Mouse (Mus musculus): ENCODE measurements around the gene Sowaha.
A peak's percentile ranks its signal among the peaks of the same experiment; 100 is the strongest.

Gene Sowaha

DNA sequence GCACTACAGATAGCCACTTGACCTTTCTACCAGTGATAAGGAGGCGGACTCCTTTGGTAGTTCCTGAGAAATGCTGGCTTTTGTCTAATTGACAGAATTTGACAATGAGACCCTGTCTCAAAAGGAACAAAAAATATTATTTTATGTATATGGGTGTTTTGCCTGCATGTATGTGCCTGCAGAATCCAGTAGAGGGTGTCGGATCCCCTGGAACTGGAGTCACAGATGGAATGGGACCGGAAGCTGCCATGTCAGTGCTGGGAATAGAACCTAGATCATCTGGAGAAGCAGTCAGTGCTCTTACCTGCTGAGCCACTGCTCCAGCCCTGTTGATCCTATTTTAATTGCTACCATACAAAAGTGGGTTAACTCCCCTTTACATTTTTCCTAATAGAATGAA lies 7.4 kb downstream of the Sowaha start:
- DNase-seq (ENCODE audit: extremely low read depth, low read depth), result no peak

GRCm38 (mm10) chr11:53469968-53470695 lies 9.9 kb downstream of the Sowaha start, which contains the start of gene Gm9837:
TSS of gene Gm9837 (minus strand) at chr11:53470479.
- DNase-seq (ENCODE audit: extremely low read depth, low read depth), result peak; percentile 58

DNA sequence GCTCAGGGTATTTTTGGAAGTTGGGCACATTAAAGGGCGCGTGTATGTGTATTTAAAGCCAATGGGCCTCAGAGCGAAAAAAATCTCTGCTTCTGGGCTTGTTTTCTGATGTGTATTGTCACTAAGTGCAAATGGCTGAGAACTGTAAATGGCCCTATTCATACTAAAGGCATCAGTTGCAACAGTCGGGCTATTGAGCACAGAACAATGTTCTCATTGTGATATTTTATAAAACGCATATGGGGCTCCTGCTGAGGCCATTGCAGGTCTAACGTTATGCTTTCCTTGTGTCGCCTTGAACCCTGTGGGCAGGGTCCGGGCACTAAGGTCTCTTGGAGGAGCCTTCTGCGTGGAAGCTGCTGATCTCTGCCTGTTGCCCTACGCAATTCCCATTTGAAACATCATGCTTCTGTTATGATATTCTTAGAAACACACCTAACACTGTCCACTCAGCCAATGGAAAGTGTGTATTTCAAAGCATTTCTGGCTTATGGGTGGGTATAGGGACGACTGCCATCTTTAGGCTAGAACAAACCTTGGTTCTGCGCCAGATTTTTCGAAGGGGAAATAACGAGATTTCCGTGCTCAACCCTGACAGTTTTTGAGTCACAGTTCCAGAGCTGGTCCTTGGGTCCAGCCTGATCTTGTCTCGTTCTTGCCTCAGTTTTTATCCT lies 10.6 kb downstream of the Sowaha start:
- DNase-seq (ENCODE audit: extremely low read depth, low read depth), result no peak

- no peak for DNase-seq (ENCODE audit: extremely low read depth, low read depth)
Observed at GRCm38 (mm10) chr11:53466231-53466971, 13.7 kb downstream of the Sowaha start.

DNA sequence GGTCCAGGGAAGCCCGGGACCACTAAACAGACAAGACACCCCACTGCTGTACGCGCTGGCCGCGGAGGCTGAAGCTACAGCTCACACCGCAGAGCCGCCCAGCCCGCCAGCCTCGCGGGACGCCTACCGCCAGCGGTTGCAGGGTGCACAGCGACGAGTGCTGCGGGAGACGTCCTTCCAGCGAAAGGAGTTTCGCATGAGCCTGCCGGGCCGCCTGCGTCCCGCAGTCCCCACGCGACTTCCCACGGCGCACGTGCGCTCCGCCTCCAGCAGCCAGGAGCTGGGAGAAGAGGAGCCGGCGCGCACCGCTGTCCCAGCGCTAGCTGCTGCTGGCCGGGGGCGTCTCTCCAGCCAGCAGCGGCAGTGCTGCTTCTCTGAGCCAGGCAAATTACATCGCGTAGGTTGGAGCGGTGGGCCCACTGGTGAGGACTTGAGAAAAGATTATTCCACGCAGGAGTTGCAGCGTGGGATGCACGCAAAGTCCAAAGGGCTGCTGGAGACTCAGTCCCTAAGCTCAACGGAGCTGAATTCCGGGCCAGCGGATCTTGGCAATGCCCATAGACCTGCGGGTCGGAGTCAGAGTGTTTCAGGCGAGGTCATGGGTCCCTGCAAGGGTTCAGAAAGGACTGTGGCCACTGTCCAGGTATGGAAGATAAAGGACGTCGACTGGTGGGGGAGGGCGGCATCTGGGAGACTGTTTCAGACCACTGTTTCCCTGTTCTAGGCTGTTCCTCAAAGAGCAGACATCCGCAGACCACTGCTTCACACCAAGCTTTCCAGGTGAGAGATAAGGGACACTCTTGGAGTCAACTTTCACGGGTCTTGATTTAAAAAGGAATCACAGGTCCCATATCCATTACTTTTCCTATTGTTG lies 16.3 kb downstream of the Sowaha start:
- DNase-seq (ENCODE audit: extremely low read depth, low read depth), result no peak

DNA sequence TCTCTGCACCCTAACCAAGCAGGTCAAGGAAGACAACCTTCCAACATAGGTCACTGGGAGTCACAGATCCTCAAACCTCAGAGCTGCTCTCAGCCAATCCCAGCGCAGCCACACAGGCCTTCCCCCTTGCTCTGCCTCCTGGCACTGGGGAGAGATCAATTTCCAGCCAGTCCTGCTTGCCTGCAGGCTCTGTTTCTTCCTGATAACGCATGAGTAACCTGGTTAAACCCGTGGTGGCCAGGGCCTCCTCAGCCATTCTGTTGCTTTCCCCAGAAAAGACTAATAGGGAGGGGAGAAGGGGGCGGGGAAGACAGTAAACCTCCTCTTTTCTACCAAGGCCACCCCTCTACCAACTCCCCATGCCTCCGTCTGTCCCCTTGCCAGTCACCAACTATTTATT lies 18.3 kb downstream of the Sowaha start:
- peak; percentile 58 for DNase-seq (ENCODE audit: extremely low read depth, low read depth)

- DNase-seq (ENCODE audit: extremely low read depth, low read depth), result no peak
Observed at GRCm38 (mm10) chr11:53460192-53460591, 19.9 kb downstream of the Sowaha start.

DNA sequence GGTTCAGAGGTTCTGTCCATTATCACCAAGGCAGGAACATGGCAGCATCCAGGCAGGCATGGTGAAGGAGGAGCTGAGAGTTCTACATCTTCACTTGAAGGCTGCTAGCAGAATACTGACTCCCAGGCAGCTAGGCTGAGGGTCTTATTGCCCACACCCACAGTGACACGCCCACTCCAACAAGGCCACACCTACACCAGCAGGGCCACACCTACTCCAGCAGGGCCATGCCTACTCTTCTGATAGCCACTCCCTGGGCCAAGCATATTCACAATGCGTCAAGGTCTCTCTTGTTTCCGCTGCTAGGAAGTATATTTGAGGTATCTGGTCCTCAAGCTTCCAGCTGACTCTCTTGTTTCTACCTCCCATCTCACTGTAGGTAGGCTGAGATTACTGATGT lies 21.1 kb downstream of the Sowaha start:
- no peak for DNase-seq (ENCODE audit: extremely low read depth, low read depth)

DNA sequence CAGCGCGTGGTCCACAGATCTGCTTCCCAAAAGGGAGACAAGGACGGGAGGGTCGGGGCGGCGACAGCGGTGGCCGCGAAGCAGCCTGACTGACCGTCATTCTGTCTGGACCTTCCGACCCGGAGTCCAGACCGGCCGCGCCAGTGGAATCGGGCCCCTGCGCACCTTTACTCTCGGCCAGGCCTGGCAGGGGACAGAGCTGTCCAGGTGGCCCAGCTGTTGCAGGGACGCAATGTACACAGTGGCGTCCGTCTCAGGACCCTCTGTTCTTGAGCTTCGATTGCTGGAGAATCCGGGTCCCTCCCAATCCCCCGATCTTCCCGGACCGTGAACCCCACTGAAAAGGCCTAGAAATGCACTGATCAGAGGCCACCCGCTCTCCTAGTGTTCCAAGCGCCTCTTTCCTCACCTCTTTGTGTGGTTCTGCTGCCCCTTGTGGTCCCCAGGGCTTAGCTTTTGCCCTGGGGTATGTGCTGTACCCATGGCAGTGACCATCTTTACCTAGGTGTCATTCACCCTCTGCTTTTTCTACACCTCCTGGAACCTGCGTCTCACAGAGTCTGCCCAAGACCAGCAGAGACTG lies 22.6 kb downstream of the Sowaha start:
- DNase-seq (ENCODE audit: extremely low read depth, low read depth), result no peak

DNA sequence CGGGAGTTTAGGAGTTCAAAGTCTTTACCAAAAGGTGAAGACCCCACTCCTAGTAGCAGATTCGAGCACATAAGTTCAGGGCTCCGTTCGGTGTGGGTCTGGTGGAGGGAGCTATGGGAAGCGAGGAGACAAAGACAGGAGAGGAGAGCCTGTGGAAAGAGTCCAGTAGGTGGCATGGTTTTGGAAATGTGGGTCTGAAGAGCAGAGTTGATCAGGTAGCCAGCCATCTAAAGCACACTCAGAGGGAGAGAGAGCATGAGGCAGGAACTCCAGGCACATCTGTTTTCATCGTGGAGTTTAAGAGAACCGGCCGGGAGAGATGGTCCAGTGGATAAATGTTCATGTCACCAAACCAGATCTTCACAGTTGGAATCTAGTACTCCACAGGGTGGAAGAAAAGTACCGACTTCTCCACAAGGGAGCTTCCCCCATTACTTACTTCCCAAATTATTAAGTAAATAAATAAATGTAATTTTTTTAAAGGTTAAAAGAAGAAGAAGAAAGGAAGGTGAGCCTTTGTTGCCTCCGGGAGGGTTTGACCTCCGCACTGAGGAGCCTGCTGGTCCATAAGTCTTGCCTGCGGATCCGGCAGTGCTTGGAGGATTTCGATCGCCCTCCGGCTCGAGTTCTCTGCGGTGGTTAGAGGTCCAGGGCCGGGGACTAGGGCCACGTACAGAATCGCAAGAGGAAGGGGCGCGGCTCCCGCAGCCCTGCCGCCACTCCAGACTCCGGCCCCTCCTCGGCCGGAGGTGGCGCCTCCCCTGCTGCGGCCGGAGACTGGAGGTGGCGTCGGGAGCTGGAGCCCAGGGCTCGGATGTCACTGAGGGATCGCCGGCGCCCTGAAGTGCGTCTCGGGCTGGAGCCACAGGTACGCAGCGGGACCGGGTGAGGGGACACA lies 23.4 kb downstream of the Sowaha start, which contains the start of the genes Gm10447 and Shroom1:
Gene Gm10447 (minus strand): TSS at position 637 of the 898 bp plus-strand sequence.
Gene Shroom1 (plus strand): TSS at position 732 of the 898 bp plus-strand sequence.
- DNase-seq (ENCODE audit: extremely low read depth, low read depth), result no peak

DNA sequence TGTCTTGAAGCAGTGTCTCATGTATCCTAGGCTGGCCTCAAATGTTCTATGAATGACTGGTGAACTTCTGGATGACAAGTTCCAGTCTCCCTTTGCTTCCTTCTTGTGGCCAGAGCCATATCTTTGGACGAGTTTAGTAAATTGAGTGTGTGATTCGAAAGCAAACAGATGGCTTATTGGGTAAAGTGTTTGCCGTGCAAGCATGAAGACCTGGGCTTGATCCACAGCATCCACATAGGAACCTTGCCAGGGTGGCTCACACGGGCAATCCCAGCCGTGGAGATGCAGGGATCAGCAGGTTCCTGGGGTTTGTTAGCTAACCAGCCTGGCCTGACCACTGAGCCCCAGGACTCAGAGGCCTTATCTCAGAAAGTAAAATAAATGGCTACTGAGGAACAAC lies 27.0 kb downstream of the Sowaha start:
- DNase-seq (ENCODE audit: extremely low read depth, low read depth), result no peak

DNA sequence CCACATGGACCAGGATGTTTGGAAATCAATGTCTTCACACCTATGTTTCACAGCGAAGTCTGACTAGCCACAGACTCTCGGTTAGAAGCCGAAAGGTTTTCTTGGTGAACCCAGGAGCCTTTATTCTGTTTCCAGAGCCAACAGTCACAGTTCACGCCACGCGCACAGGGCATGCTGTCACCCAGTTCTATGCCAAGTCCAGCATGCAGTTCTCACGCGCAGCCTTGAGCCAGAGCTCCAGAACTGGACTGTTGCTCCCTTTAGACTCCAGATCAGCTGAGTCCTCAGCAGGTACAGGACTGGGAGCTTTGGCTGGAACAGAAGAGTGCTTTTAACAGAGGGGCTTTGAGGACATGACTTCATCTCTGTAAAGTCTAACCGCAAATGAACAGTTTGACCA lies 27.7 kb downstream of the Sowaha start:
- DNase-seq (ENCODE audit: extremely low read depth, low read depth), result no peak

GRCm38 (mm10) chr11:53451361-53451760 lies 28.7 kb downstream of the Sowaha start:
- DNase-seq (ENCODE audit: extremely low read depth, low read depth), result no peak

DNA sequence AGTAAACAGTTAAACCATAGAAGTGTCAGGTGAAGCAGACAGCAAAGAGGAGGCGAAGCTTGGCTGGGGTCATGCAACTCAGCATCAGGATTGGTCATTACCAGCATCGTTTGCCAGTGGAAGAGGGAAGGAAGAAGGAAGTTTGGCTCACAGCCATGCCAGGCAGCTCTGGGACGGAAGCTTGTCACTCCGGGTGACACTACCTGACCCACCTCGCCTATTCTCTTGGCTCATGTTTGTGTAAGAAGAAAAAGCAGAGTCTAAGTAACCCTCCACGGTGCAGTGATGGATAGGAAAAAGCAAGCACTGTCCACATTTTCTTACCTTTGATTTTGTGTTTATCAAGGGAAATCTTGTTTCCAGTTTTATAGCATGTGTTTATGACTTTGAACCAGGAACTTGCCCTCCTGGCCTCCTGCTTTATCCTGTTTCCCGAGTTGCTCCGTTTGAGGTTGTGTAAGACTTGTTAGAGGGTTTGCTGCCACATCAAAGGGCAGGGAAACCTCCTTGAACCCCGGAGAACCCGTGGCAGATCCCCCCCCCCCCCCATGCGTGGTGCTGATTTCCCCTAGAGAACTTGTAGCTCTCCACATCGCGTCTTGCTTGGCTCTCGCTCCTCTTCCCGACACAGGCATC lies 29.9 kb downstream of the Sowaha start:
- no peak for DNase-seq (ENCODE audit: extremely low read depth, low read depth)

GRCm38 (mm10) chr11:53448529-53448928 lies 31.5 kb downstream of the Sowaha start:
- no peak for DNase-seq (ENCODE audit: extremely low read depth, low read depth)

GRCm38 (mm10) chr11:53447996-53448395 lies 32.1 kb downstream of the Sowaha start:
- no peak for DNase-seq (ENCODE audit: extremely low read depth, low read depth)

- DNase-seq (ENCODE audit: extremely low read depth, low read depth), result no peak
Observed at GRCm38 (mm10) chr11:53446183-53446582, 33.9 kb downstream of the Sowaha start.

- no peak for DNase-seq (ENCODE audit: extremely low read depth, low read depth)
Observed at GRCm38 (mm10) chr11:53445562-53445961, 34.5 kb downstream of the Sowaha start.

- peak; percentile 39 for DNase-seq (ENCODE audit: extremely low read depth, low read depth)
Observed at GRCm38 (mm10) chr11:53443861-53444260, 36.2 kb downstream of the Sowaha start.

All from MEL-GATA-1-ER (cell line).